In the genomic region with DNA sequence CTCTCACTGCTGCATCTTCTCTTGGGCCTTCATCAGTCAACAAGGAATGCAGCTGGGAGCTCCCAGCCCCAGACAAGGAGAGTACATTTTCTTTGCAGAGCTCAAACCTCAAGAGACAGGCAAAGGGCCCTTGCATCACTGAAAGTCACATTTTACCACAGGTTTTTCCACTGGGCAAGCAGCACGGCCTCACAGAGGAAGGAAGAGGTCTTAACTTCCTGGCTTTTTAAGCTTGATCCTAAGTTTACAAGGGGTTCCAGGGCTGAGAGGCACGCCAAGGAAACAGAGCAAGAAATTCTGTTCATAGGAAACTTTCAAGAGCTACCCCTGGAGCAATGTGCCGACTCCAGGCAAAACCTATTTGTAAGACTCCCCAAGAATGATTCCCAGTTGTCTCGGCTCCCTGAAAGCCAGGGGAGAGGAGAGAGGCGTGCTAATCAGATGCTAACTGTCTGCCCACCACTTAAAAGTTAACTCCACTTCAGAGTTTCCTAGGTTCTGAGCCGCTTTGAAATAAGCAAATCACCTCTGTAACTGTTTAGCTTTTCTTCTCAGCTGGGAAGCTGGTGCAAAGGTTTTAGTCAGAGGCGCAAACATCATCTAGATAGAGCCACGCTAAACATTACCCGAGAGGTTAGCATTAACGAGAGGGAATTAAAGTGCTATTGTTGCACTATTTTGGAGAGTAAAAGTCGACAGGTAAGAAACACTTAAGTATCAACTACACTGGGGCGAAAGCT, we compare ENCODE assay signal across 15 mouse cellular contexts. TPM values are rescaled to one million over a fixed set of nuclear protein-coding genes. Genes with fewer than 3 reads are reported as not detected.
DNase-seq lines count a peak whose midpoint lies in the region; ATAC-seq and TF ChIP-seq lines count a peak whose summit lies in the region.
"Had no signal": no experiment of that assay in that cellular context is flagged by ENCODE, and none has a peak within 500 bp of the region (broad histone marks: within the 10 kb centered on the region; RNA-seq: fewer than 3 reads in every experiment).

No protein-coding gene starts in this region.

- WGBS in heart, embryonic 13.5 days: 37% methylated on average over 12 of the region's 12 CpGs
- WGBS in heart, adult 2 months: 49% methylated on average over 12 of the region's 12 CpGs
- 50% methylated on average over 12 of the region's 12 CpGs for WGBS in embryonic facial prominence, embryonic 10.5 days
- WGBS in kidney, adult 2 months: 31% methylated on average over 12 of the region's 12 CpGs
- WGBS in limb, embryonic 11.5 days: 25% methylated on average over 12 of the region's 12 CpGs

- no peak for TF ChIP-seq EP300 in heart, adult 2 months (IDR thresholded peaks at IDR 0.05; ENCODE audit: insufficient read depth, low read depth, low read length)

- H3K9ac ChIP-seq in heart, embryonic 13.5 days: peak overlapping the region; percentile 65
- H3K9ac ChIP-seq in heart, adult 2 months (ENCODE audit: low read depth, low read length): no peak overlapping the region
- H3K9ac ChIP-seq in limb, embryonic 11.5 days (ENCODE audit: low read length): no peak overlapping the region; the same call in 1 of the 2 replicates
- H3K9ac ChIP-seq: liver, embryonic 15.5 days; neural tube, embryonic 13.5 days had no signal

- no peaks in the 10 kb centered on the region for H3K9me3 ChIP-seq in heart, embryonic 13.5 days
- H3K9me3 ChIP-seq in embryonic facial prominence, embryonic 10.5 days: no peaks in the 10 kb centered on the region
- no peaks in the 10 kb centered on the region for H3K9me3 ChIP-seq in limb, embryonic 11.5 days (ENCODE audit: control insufficient read depth, low read length)
- H3K9me3 ChIP-seq: liver, embryonic 15.5 days; neural tube, embryonic 13.5 days had no signal

- no peak for TF ChIP-seq POLR2A in heart, adult 2 months (IDR thresholded peaks at IDR 0.05; ENCODE audit: insufficient read depth, low read depth, low read length)
- TF ChIP-seq POLR2A in kidney, adult 2 months (IDR thresholded peaks at IDR 0.05; ENCODE audit: low read depth, low read length): no peak

- intact Hi-C loops in heart, adult 2 months (cut with DNase I): no loop called here

- DNase-seq in heart, adult 2 months: no peak
- no peak for DNase-seq in embryonic facial prominence, embryonic 10.5 days (ENCODE audit: low spot score)
- peak; percentile 88 for DNase-seq in kidney, adult 2 months
- DNase-seq in limb, embryonic 11.5 days (ENCODE audit: low spot score): peak; percentile 26
- DNase-seq in frontal cortex, adult 2 months (ENCODE audit: extremely low spot score in 1 of 2, low spot score in 1 of 2): no peak
- no peak for DNase-seq in embryo, embryonic 11 days
- DNase-seq: cerebellum, adult 8-10 months; gastrocnemius, postnatal 14 days; lung, postnatal 36 days had no signal

- H3K27me3 ChIP-seq in heart, embryonic 13.5 days (replicated peaks): no peaks in the 10 kb centered on the region
- no peaks in the 10 kb centered on the region for H3K27me3 ChIP-seq in heart, adult 2 months (ENCODE audit: control insufficient read depth, insufficient read depth, low read length)
- H3K27me3 ChIP-seq in embryonic facial prominence, embryonic 10.5 days (replicated peaks; ENCODE audit: low read depth, poor library complexity, severe bottlenecking): no peaks in the 10 kb centered on the region
- H3K27me3 ChIP-seq in kidney, adult 2 months (replicated peaks; ENCODE audit: control insufficient read depth, insufficient read depth, low read length): no peaks in the 10 kb centered on the region
- no peaks in the 10 kb centered on the region for H3K27me3 ChIP-seq in limb, embryonic 11.5 days (ENCODE audit: control insufficient read depth, insufficient read depth, low read length)
- H3K27me3 ChIP-seq: liver, embryonic 15.5 days; neural tube, embryonic 13.5 days had no signal

- H3K79me2 ChIP-seq in heart, adult 2 months (replicated peaks; ENCODE audit: control insufficient read depth, insufficient read depth, low read length): no peaks in the 10 kb centered on the region

- H3K4me3 ChIP-seq in heart, embryonic 13.5 days: no peak overlapping the region
- no peak overlapping the region for H3K4me3 ChIP-seq in heart, adult 2 months
- no peak overlapping the region for H3K4me3 ChIP-seq in embryonic facial prominence, embryonic 10.5 days
- H3K4me3 ChIP-seq in kidney, adult 2 months (ENCODE audit: insufficient read depth, low read depth, low read length): no peak overlapping the region
- no peak overlapping the region for H3K4me3 ChIP-seq in limb, embryonic 11.5 days (ENCODE audit: low read depth, low read length)
- H3K4me3 ChIP-seq: liver, embryonic 15.5 days; neural tube, embryonic 13.5 days had no signal

- H3K36me3 ChIP-seq in heart, embryonic 13.5 days: no peaks in the 10 kb centered on the region
- no peaks in the 10 kb centered on the region for H3K36me3 ChIP-seq in heart, adult 2 months (ENCODE audit: control insufficient read depth, insufficient read depth, low read length)
- H3K36me3 ChIP-seq in embryonic facial prominence, embryonic 10.5 days (replicated peaks): no peaks in the 10 kb centered on the region; the same call in 1 of the 2 replicates
- H3K36me3 ChIP-seq in kidney, adult 2 months (ENCODE audit: control insufficient read depth, insufficient read depth, low read length): no peaks in the 10 kb centered on the region
- no peaks in the 10 kb centered on the region for H3K36me3 ChIP-seq in limb, embryonic 11.5 days (ENCODE audit: control insufficient read depth, insufficient read depth, low read length)
- H3K36me3 ChIP-seq: liver, embryonic 15.5 days; neural tube, embryonic 13.5 days had no signal

- H3K4me2 ChIP-seq in heart, embryonic 13.5 days: peak overlapping the region; percentile 6; the same call in 1 of the 2 replicates
- no peak overlapping the region for H3K4me2 ChIP-seq in limb, embryonic 11.5 days (ENCODE audit: low read depth, severe bottlenecking)
- H3K4me2 ChIP-seq: liver, embryonic 15.5 days; neural tube, embryonic 13.5 days had no signal

- peak overlapping the region; percentile 59 for H3K27ac ChIP-seq in heart, embryonic 13.5 days (replicated peaks)
- H3K27ac ChIP-seq in heart, adult 2 months: no peak overlapping the region
- peak overlapping the region; percentile 49 for H3K27ac ChIP-seq in embryonic facial prominence, embryonic 10.5 days (replicated peaks)
- H3K27ac ChIP-seq in kidney, adult 2 months (ENCODE audit: insufficient read depth, low read depth, low read length): peak overlapping the region; percentile 83
- peak overlapping the region; percentile 51; the same call in 1 of the 2 replicates for H3K27ac ChIP-seq in limb, embryonic 11.5 days (replicated peaks; ENCODE audit: low read depth, low read length)
- H3K27ac ChIP-seq: liver, embryonic 15.5 days; neural tube, embryonic 13.5 days had no signal

- no peak for ATAC-seq in heart, embryonic 13.5 days (ENCODE audit: extremely low read depth, insufficient number of reproducible peaks, low FRiP score, low TSS enrichment)
- no peak for ATAC-seq in limb, embryonic 11.5 days (ENCODE audit: insufficient number of reproducible peaks, low FRiP score, low TSS enrichment, low read depth)
- ATAC-seq: activated CD4-positive, CD25-positive, alpha-beta regulatory T cell, adult 4 months; forebrain, embryonic 14.5 days; hindbrain, embryonic 16.5 days had no signal

- no peak for TF ChIP-seq CTCF in heart, adult 2 months (IDR thresholded peaks at IDR 0.05)
- no peak for TF ChIP-seq CTCF in kidney, adult 2 months (conservative IDR thresholded peaks at IDR 0.05; ENCODE audit: insufficient read depth, insufficient read length, low read depth, low read length)

- peaks cover 21% of the 10 kb centered on the region for H3K4me1 ChIP-seq in heart, embryonic 13.5 days
- no peaks in the 10 kb centered on the region; the same call in 1 of the 2 replicates for H3K4me1 ChIP-seq in heart, adult 2 months (ENCODE audit: control insufficient read depth, insufficient read depth, low read length)
- H3K4me1 ChIP-seq in embryonic facial prominence, embryonic 10.5 days: peaks cover 17% of the 10 kb centered on the region
- H3K4me1 ChIP-seq in kidney, adult 2 months (ENCODE audit: control insufficient read depth, insufficient read depth, low read length): peaks cover 9% of the 10 kb centered on the region; the same call in 1 of the 2 replicates
- H3K4me1 ChIP-seq in limb, embryonic 11.5 days (ENCODE audit: control insufficient read depth, insufficient read depth, low read length): peaks cover 10% of the 10 kb centered on the region
- H3K4me1 ChIP-seq: neural tube, embryonic 13.5 days had no signal

RNA-seq across cellular contexts. Expression of a gene that starts 29.4 kb away (rescaled TPM):
- 17.7 and 18.7 TPM in 2 replicates for polyA plus RNA-seq in heart, embryonic 13.5 days (2015; fragmentation: Nextera tagmentation; extraction: Ambion mirVana)
- 1 to 10 TPM; 4.8 to 5.5 TPM for total RNA-seq in heart, adult 2 months (2021)
- 3.3 and 3.8 TPM in 2 replicates for polyA plus RNA-seq in heart, adult 2 months (2012; rRNA removed)
- 36.3 and 42.4 TPM in 2 replicates for polyA plus RNA-seq in embryonic facial prominence, embryonic 10.5 days (2016; fragmentation: Nextera tagmentation; extraction: Ambion mirVana)
- polyA plus RNA-seq in kidney, adult 2 months (2012; rRNA removed): 3.7 and 3.8 TPM in 2 replicates
- polyA plus RNA-seq in limb, embryonic 11.5 days (2014; fragmentation: Nextera tagmentation; extraction: Ambion mirVana): 30.3 and 30.5 TPM in 2 replicates
- 8.5 and 9.3 TPM in 2 replicates for polyA plus RNA-seq in frontal cortex, adult 2 months (2012; rRNA removed)

RNA-seq across cellular contexts. Expression of a gene that starts 29.6 kb away (rescaled TPM):
- 9.4 and 9.8 TPM in 2 replicates for polyA plus RNA-seq in heart, embryonic 13.5 days (2015; fragmentation: Nextera tagmentation; extraction: Ambion mirVana)
- 1 to 10 TPM; 4.3 to 4.6 TPM for total RNA-seq in heart, adult 2 months (2021)
- polyA plus RNA-seq in heart, adult 2 months (2012; rRNA removed): 3.2 and 3.5 TPM in 2 replicates
- polyA plus RNA-seq in embryonic facial prominence, embryonic 10.5 days (2016; fragmentation: Nextera tagmentation; extraction: Ambion mirVana): 20.4 and 24.9 TPM in 2 replicates
- polyA plus RNA-seq in kidney, adult 2 months (2012; rRNA removed): 5.3 and 6.6 TPM in 2 replicates
- 20.3 and 20.4 TPM in 2 replicates for polyA plus RNA-seq in limb, embryonic 11.5 days (2014; fragmentation: Nextera tagmentation; extraction: Ambion mirVana)
- 13.3 and 15.0 TPM in 2 replicates for polyA plus RNA-seq in frontal cortex, adult 2 months (2012; rRNA removed)

Comparison
In these comparisons a context has a peak if more than half of its experiments do, and no peak if none do; other contexts are left out.
1. DNase-seq: peak in kidney, adult 2 months (single experiment) and limb, embryonic 11.5 days (single experiment); none in heart, adult 2 months (0 of 2), embryonic facial prominence, embryonic 10.5 days (single experiment), frontal cortex, adult 2 months (0 of 2) and embryo, embryonic 11 days (single experiment).